Mouse (Mus musculus): ENCODE measurements at regions not wholly inside any gene's neighbourhood (a gene's known extent, or its start where the extent isn't known, plus 50 kb on each side); places are given as distances from the start of the nearest gene placed in this dataset.

DNA sequence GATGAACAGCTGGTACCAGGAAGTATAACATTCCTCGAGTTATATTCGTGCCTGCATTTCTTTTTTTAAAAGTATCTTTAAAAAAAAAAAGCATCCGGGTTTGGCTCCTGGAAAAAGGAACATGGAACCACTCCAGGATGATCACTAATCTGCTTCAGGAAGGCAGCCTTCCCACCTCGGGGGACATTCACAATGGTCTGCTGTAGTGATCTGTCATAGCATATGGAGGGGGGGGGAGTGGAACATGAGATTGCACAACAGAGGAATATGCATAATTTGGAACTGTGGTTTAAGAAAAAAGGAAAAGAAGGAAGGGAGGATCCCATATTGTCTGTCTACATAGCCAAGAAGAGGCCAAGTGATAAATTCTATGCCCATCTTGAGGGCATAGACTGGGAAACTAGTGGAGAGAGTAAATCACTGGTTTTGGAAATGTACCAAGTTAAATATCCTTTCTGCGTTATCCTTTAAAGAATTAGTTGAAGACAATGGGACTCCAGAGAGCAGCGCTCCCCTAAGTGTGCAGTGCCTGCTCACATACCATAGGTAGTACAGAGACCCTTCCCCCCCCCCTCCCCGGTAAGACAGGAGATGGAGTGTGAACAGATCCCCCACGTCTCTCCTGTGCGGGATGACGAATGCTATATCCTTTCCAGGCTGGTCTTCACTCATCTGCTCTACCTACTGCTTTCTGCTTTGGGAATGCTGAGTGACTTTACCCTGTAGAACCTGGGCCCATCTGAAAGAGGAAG, 240.0 kb downstream of the Ndfip2 start:
- no peak for DNase-seq

DNA sequence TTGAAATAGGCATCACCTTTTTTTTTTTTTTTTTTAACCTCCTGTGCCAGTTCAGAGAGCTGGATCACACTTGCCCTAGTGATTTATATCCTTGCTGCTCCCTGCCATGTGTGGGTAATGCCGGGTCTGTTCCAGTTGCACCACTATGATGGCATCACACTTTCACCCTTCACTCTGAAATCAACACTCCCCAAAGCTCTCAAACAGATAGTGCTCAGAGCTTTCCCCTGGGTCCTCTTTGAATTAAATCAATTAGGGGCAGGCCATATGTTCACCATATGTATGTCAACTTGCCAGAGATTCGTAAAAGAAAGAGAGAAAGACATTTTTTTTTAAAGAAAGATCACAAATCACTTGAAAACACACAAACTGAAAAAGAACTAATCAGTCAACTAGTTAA, 236.8 kb downstream of the Ndfip2 start:
- DNase-seq = no peak

DNA sequence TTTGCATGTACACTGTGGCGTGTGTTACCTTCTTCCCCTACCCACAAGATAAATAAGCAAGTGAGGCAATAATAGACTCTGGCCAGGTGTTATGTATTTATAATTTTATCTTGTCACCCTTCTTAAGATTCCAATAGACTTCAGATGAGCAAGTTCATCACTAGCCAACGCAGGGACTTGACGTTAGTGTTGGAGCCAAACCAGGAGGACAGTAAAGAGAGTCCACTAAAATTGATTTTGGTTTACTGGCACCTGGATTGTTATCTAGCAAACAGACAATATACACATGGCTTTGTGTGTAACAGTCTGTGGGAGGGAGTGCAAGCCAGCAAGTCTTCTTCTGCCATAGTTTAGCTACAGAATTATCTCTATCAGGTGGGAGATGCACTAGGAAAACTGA, 236.0 kb downstream of the Ndfip2 start:
- no peak for DNase-seq

DNA sequence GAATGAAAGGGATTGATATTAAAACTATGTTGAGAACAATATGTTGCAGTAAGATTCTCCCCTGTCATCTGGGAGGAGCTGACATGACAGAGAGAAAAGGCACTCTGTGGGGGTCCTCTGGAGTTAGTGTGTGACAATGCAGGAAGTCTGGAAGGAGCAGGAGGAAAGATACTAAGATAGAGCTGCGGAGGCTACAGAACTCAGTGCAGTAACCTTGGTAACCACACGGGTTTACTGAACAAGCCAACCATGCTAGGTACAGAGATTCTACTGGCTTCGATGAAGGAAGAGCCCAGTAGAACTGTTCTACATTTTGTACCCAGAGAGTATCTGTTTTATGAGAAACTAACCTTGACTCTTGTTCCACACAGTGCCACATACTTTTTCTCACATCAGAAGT, 231.8 kb downstream of the Ndfip2 start:
- no peak for DNase-seq

DNA sequence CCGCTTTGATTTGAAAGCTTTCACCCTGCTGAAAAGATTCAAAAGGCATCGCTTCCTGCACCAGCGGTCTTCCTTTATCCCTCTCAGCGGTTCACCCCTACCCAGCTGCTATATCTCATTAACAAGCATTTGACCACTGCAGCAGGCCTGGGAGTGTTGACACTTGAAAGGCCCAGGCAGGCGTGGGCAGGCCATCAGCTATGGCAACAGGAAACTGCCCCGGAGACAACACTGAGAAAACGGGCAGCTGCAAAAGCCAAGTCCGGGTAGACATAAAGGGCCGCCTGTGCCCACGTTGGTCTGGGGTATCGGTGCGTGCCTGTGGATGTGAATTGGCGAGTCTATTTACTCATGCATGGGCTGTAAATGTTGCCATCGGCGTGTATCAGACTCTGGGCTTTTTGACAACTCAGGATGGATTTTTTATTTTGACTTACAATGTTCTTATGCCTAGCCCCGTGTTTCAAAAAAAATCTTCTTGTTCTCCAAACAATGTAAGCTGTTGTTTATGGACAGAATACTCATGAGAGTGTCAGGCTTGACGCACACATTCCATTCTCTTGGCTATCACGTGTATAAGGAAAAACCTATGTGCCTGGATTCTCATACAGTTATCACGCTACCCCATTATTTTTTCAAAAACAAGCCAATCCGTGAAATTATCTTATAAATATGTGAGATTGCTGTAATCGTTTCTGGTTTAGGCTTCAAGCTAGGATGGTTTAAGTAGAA, 225.1 kb downstream of the Ndfip2 start:
- DNase-seq = peak; percentile 14 to 21

DNA sequence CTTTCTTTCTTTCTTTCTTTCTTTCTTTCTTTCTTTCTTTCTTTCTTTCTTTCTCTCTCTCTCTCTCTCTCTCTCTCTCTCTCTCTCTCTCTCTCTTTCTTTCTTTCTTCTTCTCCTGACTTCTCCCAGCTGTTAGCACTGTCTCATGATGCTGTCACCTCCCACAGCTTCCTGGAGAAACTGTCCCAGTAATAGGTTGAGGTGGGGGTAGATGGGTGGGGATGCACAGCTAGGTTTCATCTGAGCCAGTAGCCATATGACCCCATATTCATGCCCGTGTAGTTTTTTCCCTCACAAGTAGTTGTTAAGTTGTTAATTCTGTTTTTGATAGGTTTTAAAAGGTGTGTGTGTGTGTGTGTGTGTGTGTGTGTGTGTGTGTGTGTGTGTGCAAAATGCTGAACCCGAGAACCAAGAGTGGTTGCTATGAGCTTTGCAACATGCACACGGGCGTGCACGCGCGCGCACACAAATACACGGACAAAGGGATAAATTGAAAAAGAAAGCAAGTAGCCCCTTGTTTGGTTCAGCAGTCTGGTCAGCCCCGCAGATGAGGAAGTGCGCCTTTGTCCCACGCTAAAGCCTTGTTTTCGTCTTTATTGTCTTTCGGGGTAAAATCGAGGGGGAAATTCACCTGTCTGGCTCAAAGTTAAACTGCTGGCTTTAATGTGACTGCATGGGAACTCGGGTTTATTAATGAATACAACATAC, 224.4 kb downstream of the Ndfip2 start:
- no peak for DNase-seq

DNA sequence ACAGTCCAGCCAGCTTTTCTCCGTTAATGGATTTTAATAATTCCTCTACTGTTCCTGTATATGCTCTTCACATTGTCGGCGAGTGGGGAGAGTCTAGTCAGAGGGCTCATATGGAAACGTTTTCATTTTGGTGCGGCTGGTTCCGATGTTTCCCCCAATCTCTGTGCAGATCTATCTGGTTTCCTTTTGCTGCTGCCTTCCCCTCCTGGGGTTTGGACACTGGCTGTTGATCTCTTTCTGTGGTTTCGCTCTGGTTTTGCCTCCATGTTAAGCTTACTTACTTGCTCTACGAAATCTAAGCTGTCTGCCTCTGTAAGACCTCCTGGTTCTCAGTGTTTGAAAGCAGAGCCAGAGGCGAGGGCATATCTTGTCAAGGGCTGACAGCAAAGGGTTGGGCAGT, 221.7 kb downstream of the Ndfip2 start:
- no peak for DNase-seq

DNA sequence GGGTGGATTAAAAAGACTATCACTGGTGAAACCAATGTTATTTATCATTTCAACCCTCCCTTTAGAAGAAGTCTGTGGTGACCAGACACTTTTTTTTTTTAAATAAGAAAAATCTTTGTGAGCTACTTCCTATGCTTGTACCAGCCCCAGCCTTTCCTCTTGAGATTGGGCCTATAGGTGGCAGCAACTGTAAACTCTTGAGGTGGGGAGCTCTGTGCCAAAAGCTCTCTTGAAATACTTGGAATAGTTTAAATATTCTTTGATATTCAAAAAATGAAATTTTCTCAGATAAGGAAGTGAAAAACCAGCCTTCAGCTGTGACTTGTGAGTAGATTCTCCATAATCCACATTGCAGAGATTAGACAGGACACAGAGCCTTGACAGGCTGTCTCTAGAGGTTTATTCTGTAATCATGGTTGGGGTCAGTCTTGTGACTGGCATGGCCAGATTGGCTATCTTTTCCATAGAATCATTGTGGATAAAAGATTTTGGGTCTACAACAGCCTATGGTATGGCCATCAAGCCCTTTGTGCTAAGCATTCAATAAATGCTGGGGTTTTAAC, 216.7 kb downstream of the Ndfip2 start:
- peak; percentile 29 to 43 for DNase-seq

DNA sequence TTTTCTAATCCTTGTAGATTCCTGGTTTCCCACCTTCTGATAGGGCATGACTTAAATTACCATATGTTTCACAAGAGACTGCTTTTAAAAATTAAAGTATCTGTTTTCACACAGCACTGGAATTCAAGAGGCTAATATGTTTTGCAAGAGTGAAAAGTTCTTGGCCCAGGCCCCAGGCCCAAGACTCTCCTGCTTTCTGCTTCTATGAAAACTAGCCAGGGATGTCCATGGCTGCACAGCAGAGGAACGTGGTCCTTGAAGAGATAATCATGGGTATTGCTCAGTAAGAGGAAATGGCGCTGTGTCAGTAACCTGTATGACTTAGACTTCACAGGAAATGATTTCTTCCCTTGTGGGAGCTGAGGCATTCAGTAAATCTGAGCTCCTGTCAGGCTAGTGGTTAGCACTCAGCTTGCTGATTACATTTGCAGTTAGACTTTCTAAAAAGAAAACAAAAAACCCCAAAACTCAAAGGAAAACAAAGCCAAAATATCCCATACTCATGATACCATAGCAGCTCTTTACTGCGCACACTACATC, 190.6 kb downstream of the Ndfip2 start:
- DNase-seq = no peak

DNA sequence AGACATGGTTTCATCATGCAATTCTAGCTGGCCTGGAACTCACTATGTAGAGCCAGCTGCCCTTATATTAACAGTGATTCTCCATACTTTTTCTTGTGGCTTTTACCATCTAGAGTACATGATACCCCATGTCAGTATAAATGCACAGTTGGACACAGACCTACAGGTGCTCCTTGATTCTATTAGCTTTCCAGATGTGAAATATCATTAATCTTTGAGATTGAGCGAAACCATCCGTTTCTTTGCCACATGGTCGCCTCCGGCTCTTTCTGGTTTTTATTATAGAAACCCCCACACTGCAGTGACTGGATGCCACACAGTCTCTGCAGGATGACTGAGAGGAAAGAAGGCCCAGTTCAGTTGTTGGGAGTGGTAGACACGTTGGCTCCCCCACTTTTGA, 188.7 kb downstream of the Ndfip2 start:
- no peak for DNase-seq

DNA sequence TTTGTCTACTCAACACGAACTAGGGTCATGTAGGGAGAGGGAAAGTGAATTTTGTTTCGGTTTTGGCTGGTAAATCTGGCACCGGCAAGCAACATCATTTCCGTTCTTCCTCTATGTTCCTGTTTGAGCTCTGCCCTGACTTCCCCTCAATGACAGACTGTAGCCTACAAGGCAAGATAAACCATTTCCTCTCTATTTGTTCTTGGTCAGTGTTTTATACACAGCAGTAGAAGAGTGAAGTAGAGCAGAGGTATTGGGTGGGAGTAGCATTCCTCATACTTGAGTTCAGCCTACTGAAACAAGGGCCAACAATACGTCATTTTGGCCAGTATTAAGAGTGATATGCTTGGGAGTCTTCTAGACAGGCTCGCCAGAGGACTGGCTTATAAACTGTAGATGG, 177.0 kb downstream of the Ndfip2 start:
- DNase-seq = no peak

DNA sequence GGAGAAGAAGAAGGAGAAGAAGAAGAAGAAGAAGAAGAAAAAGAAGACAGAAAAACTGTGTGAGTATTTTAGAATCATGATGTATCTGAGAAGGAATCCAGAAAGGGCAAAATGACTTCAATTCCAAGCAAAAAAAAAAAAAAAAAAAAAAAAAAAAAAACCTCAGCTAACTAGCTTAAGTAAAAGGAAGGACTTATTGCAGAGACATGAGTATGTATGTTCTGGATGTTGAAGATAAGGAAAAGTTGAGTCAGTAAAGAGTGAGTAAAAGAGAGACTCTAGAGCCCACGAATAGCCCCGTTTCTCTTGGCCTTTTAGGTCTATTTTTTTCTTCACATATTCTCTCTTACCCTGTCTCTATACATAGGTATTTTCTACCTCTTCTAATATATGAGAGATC, 175.1 kb downstream of the Ndfip2 start:
- no peak for DNase-seq

DNA sequence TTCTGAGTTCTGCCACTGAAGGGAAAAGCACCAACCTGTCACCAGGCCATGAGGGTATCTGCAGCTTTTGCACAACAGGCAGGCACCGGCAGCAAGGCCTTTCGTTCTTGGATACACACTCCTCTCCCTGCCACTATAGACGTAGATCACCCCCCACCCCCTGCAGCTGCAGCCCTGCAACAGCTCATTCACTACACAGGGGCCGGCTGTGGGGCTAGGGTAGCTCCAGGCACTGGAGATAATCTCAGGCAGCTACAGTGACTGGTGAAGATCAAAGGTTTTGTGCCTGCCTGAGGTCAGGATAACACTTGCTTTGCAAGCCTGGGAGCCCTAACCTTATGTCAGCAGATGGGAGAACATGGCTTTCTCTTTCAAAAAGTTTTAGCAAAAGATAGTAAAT, 174.3 kb downstream of the Ndfip2 start:
- no peak for DNase-seq

DNA sequence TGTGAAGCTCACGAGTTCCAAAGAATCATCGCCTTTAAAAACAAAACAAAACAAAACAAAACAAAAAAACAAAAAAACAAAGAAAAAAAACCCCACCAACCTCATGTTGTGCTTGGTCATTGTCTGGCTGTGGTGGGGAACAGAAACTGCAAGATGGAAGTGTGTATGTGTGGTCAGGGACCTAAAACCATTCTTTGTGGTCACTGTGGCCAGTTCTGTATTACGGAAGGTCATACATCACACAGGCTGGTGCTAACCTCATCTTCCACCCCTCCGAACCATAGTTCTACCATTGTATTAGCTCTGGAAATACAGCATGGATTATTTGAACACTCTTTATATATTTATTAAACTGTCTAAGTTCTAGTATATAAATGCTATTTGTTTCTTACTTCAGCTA, 173.2 kb downstream of the Ndfip2 start:
- no peak for DNase-seq

DNA sequence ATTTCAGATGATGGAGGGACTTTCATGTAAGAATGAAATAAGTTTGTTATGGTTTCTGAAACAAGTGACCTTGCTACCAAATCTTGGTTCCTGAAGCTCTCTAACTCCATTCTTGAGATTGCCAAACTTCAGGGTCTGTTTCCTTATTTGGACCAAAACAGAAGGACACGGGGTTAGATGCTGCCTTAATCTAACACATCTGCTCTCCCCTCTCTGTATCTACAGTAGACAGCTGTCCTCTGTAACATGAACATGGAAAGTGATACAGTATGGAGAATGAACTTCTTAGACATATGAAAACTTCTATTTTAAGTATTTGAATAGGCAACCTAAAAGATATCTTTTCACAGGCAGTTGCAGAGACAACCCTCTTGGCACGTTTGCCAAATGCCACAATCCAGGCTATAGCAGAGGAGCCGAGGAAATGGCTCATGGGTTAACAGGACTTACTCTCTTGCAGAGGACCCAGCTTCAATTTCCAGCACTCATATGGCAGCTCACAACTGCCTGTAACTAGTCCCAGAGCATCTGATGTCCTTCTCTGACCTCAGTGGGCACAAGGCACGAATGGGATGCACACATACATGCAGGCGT, 171.4 kb downstream of the Ndfip2 start:
- DNase-seq = no peak

DNA sequence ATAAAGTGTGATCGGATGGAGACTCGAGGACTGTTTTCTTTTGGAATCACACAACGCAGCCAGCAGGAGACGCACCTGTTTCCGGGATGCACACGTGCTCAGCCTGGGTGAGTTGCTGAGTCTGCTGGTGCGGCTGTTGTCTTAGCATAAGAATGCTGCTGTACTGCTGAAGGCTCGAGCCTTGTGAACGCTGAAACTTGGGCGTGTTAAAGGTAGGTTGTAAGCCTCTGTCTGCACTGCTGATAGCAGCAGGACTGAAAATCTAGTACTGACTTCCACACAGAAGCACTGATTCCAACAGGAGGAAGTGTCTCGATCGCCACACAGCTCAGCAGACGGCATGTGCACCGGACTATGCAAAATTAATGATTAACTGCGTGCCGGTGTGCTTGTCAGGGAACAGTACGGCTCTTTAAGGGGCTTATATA, 169.1 kb downstream of the Ndfip2 start:
- DNase-seq = peak; percentile 10 to 21

DNA sequence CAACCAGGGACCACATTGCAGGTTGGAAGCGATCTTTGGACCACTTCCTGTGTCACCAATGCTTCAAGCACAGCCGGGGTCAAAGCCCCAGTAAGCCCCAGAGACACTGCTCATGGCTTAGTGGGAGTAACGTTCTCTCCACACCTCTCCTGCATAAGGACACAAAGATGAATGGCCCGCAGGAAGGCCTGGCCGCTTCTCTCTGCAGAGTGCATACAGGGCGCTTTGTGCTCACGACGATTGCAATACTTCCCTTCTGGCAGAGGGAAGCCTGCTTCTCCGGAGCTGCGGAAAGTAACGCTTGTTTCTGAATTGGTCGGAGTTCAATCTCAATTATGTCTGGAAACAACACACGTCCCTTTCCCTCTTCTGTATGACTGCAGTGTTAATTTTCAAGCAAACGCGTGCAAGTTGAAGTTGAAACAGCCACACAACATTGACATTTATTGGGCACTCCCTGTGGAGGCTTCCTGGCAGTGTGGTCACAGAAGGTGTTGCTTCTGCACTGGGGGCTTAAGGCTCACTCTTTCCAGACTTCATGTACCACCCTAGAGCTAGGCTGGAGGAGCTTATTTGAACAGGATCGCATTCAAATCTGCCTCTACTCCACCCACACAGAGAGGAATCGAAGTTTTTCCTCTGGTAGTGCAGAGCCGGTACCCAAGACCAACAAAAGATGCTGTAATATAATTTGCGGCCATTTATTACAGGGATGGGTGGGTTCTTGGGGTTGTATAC, 168.4 kb downstream of the Ndfip2 start:
- DNase-seq = no peak

DNA sequence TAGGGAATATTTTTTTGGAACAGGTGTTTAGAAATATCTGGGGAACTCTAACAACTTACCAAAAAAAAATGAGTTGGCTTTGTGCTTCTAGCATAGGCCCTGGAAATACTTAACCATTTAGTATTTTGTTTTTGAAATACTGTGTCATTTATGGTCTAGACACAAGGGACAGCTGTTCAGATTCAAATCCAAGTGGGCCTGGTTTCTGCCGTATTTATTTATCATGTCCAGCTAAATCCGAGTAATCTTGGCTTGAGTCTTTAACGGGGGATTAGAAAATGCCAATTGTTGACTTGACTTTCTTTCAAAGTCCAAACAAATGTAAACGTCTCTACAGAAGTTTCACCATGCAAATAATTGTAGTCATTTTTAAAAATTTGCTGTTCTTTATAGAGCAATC, 159.6 kb downstream of the Ndfip2 start:
- DNase-seq = no peak

DNA sequence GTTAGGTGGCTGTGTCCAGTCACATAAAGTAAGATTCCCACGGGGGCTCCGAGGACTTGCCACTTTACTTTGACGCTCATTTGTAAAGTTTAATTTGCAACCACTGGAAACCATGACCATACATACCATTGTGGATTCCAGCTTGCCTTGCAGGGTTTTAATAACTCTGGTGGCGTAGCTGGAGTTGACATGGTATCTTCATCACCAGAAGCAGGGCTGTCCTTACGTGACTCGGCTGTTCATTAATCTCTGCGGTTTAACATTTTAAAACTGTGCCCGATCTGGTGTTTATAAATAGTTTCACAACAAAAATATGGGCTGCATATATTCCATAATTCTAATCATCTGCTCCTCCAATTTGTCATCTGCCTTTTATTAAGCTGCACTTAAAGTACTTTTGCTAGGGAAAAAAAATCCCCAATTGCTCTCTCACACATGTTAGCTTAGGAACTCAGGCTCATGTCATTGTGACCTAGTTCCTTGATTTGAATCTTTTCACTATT, 159.1 kb downstream of the Ndfip2 start:
- DNase-seq = no peak

DNA sequence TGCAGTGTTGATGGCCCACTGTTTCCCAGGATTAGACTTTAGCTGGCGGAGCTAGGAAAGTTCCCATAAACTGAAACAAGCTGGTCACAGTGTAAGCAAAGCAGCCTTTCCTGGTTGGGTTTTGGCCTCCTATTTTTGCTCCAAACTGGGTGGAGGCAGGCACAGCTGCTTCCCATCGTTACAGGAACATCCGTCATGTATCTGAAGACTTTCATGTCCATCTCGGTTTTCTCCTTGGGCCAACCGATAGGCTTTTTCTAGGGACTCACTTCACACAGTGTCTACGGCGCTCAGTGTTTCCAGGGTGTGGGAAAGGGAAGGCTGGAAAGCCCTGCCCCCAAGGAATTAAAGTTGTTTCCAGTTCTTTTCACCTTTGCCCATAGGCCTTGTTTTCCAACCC, 158.6 kb downstream of the Ndfip2 start:
- DNase-seq = no peak

DNA sequence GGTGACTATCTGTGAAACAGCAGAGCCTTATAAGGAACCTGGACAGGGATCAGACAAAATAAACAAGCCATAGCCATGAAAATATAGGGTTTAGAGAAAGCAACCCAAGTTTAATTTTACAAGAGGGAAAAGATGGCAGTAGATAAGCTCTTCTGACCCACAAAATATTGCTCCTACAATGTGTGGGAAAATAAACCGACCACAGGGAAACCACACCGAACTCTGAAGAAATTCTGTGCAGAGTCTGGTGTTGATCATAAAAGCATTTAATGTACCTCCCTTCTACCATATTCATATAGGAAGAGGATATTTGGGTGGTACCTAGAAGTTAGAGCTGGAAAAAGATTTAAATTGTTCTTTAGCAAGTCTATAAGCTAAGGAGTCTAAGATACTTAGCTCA, 146.3 kb downstream of the Ndfip2 start:
- DNase-seq = no peak

DNA sequence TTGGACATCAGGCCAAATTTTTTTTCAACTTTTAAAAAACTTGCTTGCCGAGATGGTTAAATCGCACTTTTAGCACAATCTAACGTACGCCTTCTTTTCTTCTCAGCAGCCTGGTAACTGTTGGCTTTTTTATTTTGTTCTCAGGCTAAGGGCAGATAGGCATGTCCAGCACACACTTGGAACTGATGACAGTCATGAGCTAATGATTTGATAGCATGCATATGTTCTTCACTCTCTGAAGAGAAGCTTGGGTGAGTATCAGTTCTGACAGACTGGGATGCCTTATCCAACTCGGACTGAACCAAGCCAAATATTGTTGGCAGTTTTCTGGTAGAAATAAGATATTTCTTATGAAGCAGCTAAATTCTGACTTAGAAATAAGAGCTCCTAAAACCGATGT, 145.9 kb downstream of the Ndfip2 start:
- DNase-seq = no peak

Data from cerebellum, adult 18-20 months (tissue).